Comparison of ENCODE assay signal across 27 mouse cellular contexts in genomic region chr17:51937707-51938106, GRCm38 (mm10).
"Had no signal": no experiment of that assay in that cellular context is flagged by ENCODE, and none has a peak within 500 bp of the region (broad histone marks: within the 10 kb centered on the region; RNA-seq: fewer than 3 reads in every experiment).

No protein-coding gene starts in this region.

- H3K36me3 ChIP-seq: limb, embryonic 10.5 days; limb, embryonic 12.5 days; limb, embryonic 13.5 days; limb, embryonic 15.5 days; liver, embryonic 12.5 days; liver, embryonic 13.5 days; liver, embryonic 15.5 days; lung, embryonic 15.5 days; midbrain, embryonic 10.5 days; midbrain, embryonic 12.5 days; midbrain, embryonic 13.5 days; midbrain, embryonic 15.5 days; neural tube, embryonic 12.5 days had no signal

- DNase-seq: left cerebral cortex, postnatal 4 days; liver; liver, embryonic 13.5 days; liver, postnatal 0 days; lung, adult 18-20 months; lung, adult 2 months; lung, embryonic 14.5 days; lung, postnatal 10 days; lung, postnatal 14 days; lung, postnatal 36 days; lung, postnatal 4 days; midbrain, embryonic 14.5 days had no signal

- H3K9me3 ChIP-seq: limb, embryonic 10.5 days; limb, embryonic 12.5 days; limb, embryonic 13.5 days; limb, embryonic 15.5 days; liver, embryonic 12.5 days; liver, embryonic 13.5 days; liver, embryonic 15.5 days; lung, embryonic 15.5 days; midbrain, embryonic 10.5 days; midbrain, embryonic 12.5 days; midbrain, embryonic 13.5 days; midbrain, embryonic 15.5 days; neural tube, embryonic 12.5 days had no signal

- H3K4me3 ChIP-seq: limb, embryonic 10.5 days; limb, embryonic 12.5 days; limb, embryonic 13.5 days; limb, embryonic 15.5 days; liver, embryonic 12.5 days; liver, embryonic 13.5 days; liver, embryonic 15.5 days; lung, embryonic 15.5 days; midbrain, embryonic 10.5 days; midbrain, embryonic 12.5 days; midbrain, embryonic 13.5 days; midbrain, embryonic 15.5 days; myocyte; neural tube, embryonic 12.5 days had no signal

- ATAC-seq: liver, embryonic 12.5 days; liver, postnatal 0 days; lung, postnatal 0 days; midbrain, embryonic 13.5 days; midbrain, embryonic 15.5 days; midbrain, embryonic 16.5 days had no signal

- H3K27me3 ChIP-seq: limb, embryonic 12.5 days; limb, embryonic 13.5 days; limb, embryonic 15.5 days; liver, embryonic 12.5 days; liver, embryonic 13.5 days; liver, embryonic 15.5 days; lung, embryonic 15.5 days; midbrain, embryonic 12.5 days; midbrain, embryonic 13.5 days; midbrain, embryonic 15.5 days; neural tube, embryonic 12.5 days had no signal

- H3K4me1 ChIP-seq: limb, embryonic 10.5 days; limb, embryonic 12.5 days; limb, embryonic 13.5 days; limb, embryonic 15.5 days; liver, embryonic 12.5 days; liver, embryonic 13.5 days; liver, embryonic 15.5 days; lung, embryonic 15.5 days; midbrain, embryonic 10.5 days; midbrain, embryonic 12.5 days; midbrain, embryonic 13.5 days; midbrain, embryonic 15.5 days; neural tube, embryonic 12.5 days had no signal
